Mouse (Mus musculus): ENCODE results near the gene Nhp2. TPM values are rescaled to one million over a fixed set of nuclear protein-coding genes. Genes with fewer than 3 reads are reported as not detected.
A peak's percentile ranks its signal among the peaks of the same experiment; 100 is the strongest.
"Not testable (repeated sequence)": the region's sequence is repeated elsewhere in the genome, so short reads cannot be mapped to it uniquely, and the experiment has no call there.

The Nhp2 gene
- polyA plus RNA-seq, 1 experiment from 2014 or later = 230 TPM

DNA sequence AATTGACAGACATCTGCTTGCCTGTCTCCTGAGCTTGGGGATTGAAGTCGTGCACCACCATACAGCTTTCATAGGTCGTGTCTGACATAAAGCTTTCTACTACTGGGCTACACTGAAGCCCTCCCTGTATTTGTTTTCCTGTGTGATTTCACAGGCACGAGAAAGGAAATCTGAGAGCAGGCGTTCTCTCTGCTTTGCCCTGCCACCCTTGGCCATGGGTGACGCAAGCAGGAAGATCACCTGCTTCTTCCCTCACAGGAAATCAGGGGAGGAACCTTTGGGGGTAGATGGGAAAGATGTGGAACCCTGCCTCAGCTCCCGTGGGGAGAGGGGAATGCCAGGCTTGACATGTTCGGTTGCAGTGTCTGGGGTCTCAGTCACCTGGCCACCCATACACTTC is 38.8 kb downstream of the Nhp2 start:
- peaks cover 19% of the 10 kb centered on the region for H3K4me1 ChIP-seq
- no peak for DNase-seq (ENCODE audit: low spot score)
- 67% methylated on average over 7 of the region's 7 CpGs for WGBS
- no peaks in the 10 kb centered on the region for H3K9me3 ChIP-seq (replicated peaks)
- H3K36me3 ChIP-seq = peaks cover 9% of the 10 kb centered on the region; the same call in 1 of the 2 replicates
- H3K27ac ChIP-seq = peak overlapping the region; percentile 17; the same call in 1 of the 2 replicates
- H3K4me3 ChIP-seq = no peak overlapping the region
- H3K27me3 ChIP-seq (ENCODE audit: low read depth, poor library complexity, severe bottlenecking) = no peaks in the 10 kb centered on the region

DNA sequence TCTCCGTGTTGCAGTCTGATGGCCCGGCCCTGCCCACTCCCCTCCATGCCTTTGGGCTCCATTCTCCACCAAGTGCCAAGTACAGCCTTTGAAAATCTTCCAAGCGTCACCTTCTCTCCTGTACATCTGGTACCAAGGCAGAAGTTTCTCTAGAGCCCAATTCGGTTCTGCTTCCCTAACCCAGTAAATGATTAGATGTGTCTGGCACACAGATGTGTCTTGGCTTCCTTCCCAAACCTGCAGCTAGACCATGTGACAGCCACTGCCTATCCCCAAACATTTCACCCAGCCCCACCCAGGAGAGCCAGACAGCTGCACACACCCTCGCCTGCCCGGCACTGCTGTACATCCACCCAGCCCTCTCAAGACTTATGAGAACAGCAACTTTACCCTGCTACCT is 39.2 kb downstream of the Nhp2 start:
- H3K4me3 ChIP-seq = no peak overlapping the region
- H3K27me3 ChIP-seq (ENCODE audit: low read depth, poor library complexity, severe bottlenecking) = no peaks in the 10 kb centered on the region
- WGBS = 73% methylated on average over 6 of the region's 6 CpGs
- H3K4me1 ChIP-seq = peaks cover 19% of the 10 kb centered on the region
- peak overlapping the region; percentile 17 for H3K27ac ChIP-seq
- DNase-seq (ENCODE audit: low spot score) = no peak
- peaks cover 9% of the 10 kb centered on the region; the same call in 1 of the 2 replicates for H3K36me3 ChIP-seq
- H3K9me3 ChIP-seq (replicated peaks) = no peaks in the 10 kb centered on the region

DNA sequence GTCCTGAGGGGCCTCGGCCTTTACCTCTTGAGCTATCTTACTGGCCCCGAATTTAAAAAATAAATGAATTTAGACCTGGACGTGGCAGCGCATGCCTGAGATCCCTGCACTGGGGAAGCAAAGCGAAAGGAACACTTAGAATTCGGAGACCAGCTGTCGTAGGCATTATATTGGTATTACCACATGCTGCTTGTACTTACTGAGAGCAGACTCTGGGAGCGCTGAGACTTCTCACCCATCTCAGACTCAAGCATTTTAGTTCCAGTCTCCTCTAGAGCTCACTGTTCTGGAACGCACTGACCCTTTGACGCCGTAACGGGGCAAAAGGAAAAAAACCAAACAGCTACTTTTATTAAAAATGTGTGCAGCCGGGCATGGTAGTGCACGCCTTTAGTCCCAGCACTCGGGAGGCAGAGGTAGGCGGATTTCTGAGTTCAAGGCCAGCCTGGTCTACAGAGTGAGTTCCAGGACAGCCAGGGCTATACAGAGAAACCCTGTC is 42.4 kb downstream of the Nhp2 start:
- WGBS = 88% methylated on average over 16 of the region's 16 CpGs
- H3K9me3 ChIP-seq (replicated peaks) = no peaks in the 10 kb centered on the region
- H3K27me3 ChIP-seq (ENCODE audit: low read depth, poor library complexity, severe bottlenecking) = no peaks in the 10 kb centered on the region
- no peak overlapping the region for H3K4me3 ChIP-seq
- H3K4me1 ChIP-seq = peaks cover 18% of the 10 kb centered on the region
- H3K36me3 ChIP-seq = peaks cover 3% of the 10 kb centered on the region; the same call in 1 of the 2 replicates
- H3K27ac ChIP-seq = no peak overlapping the region
- DNase-seq (ENCODE audit: low spot score) = no peak

- WGBS = 87% methylated on average over 7 of the region's 7 CpGs
- Histone ChIP-seq H3K27me3 (ENCODE audit: low read depth, poor library complexity, severe bottlenecking) (no peaks in the 10 kb centered on the region), H3K4me3 (no peak overlapping the region), H3K9me3 (replicated peaks) (no peaks in the 10 kb centered on the region), H3K4me1 (peaks cover 14% of the 10 kb centered on the region), H3K27ac (no peak overlapping the region), H3K36me3 (no peaks in the 10 kb centered on the region)
- DNase-seq (ENCODE audit: low spot score) = no peak
These were observed 43.1 kb downstream of the Nhp2 start for GRCm38 (mm10) chr11:51662632-51663031.

DNA sequence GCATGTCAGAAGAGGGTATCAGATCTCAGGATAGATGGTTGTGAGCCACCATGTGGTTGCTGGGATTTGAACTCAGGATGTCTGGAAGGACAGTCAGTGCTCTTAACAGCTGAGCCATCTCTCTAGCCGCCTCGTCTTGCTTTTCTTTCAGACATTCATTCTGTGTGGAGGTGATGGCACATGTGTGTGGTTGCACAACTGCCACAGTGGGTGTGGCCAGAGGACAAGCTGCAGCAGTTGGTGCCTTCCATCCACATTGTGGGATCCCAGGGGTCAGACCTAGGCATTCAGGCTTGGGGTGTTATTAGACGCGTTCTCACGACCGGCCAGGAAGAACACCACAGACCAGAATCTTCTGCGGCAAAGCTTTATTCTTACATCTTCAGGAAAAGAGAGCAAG is 45.2 kb downstream of the Nhp2 start:
- not testable (repeated sequence) for H3K27me3 ChIP-seq (ENCODE audit: low read depth, poor library complexity, severe bottlenecking); H3K4me1 ChIP-seq; H3K27ac ChIP-seq; DNase-seq (ENCODE audit: low spot score); H3K4me3 ChIP-seq; H3K36me3 ChIP-seq; H3K9me3 ChIP-seq (replicated peaks)
- 96% methylated on average over 7 of the region's 7 CpGs for WGBS

DNA sequence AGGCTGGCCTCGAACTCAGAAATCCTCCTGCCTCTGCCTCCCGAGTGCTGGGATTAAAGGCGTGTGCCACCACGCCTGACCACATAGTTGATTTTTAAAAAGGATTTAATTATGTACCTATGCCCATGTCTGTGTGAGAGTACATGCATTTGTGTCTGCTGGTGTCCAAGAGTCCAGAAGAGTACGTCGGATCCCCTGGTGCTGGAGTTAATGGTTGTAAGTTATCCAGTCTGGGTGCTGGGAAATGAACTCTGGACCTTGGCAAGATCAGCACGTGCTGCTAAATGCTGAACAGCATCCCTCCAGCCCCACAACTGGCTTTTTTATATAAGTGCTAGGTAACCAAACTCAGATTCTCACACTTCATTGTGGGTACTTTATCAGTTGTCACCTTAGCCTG is 51.3 kb downstream of the Nhp2 start:
- 96% methylated on average over 7 of the region's 7 CpGs for WGBS
- no peaks in the 10 kb centered on the region for H3K27me3 ChIP-seq (ENCODE audit: low read depth, poor library complexity, severe bottlenecking)
- H3K27ac ChIP-seq = no peak overlapping the region
- no peak overlapping the region for H3K4me3 ChIP-seq
- H3K36me3 ChIP-seq = no peaks in the 10 kb centered on the region
- no peak for DNase-seq (ENCODE audit: low spot score)
- H3K4me1 ChIP-seq = no peaks in the 10 kb centered on the region
- H3K9me3 ChIP-seq (replicated peaks) = no peaks in the 10 kb centered on the region

- WGBS = 77% methylated on average over 2 of the region's 2 CpGs
- no peak for DNase-seq (ENCODE audit: low spot score)
- no peaks in the 10 kb centered on the region for H3K27me3 ChIP-seq (ENCODE audit: low read depth, poor library complexity, severe bottlenecking)
These were observed 51.8 kb downstream of the Nhp2 start for GRCm38 (mm10) chr11:51671376-51671775.

DNA sequence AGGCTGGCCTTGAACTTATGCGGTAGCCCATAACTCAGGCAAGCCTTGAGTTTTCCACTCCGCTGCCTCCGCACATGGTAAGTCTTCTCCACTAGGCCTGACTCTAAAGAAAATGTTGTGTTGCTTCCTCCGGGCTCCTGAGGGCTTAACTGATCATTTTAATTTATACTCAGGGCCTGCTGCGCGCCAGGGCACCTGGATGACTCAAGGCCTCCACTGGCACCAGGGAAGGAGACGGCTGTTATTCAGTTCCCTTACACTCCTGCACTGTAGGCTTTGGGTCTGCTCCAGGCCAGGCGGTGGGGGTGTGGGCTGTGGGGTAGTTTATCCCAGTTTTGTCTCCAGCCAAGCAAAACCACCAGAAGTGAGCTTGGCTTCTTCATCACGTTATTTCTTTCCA is 53.8 kb downstream of the Nhp2 start:
- WGBS = 83% methylated on average over 9 of the region's 9 CpGs
- no peak for DNase-seq (ENCODE audit: low spot score)
- no peaks in the 10 kb centered on the region for H3K9me3 ChIP-seq (replicated peaks)
- H3K4me1 ChIP-seq = peaks cover 4% of the 10 kb centered on the region; the same call in 1 of the 2 replicates
- H3K4me3 ChIP-seq = no peak overlapping the region
- H3K27ac ChIP-seq = no peak overlapping the region
- no peaks in the 10 kb centered on the region for H3K27me3 ChIP-seq (ENCODE audit: low read depth, poor library complexity, severe bottlenecking)
- no peaks in the 10 kb centered on the region for H3K36me3 ChIP-seq

More at GRCm38 (mm10) chr11:51671376-51671775, 51.8 kb downstream of the Nhp2 start:
- Histone ChIP-seq H3K4me3 (no peak overlapping the region), H3K9me3 (replicated peaks) (no peaks in the 10 kb centered on the region), H3K36me3 (no peaks in the 10 kb centered on the region), H3K4me1 (no peaks in the 10 kb centered on the region), H3K27ac (no peak overlapping the region)

Other genes with a start within 250 kb of the Nhp2 start
- gene Phykpl, start 35.0 kb upstream of the Nhp2 start, polyA plus RNA-seq (2016; fragmentation: Nextera tagmentation; extraction: Ambion mirVana) = 15.6 and 16.1 TPM in 2 replicates
- 723 and 764 TPM in 2 replicates for gene Hnrnpab, start 12.9 kb upstream of the Nhp2 start, polyA plus RNA-seq (2016; fragmentation: Nextera tagmentation; extraction: Ambion mirVana)
- gene Rmnd5b, start 16.2 kb downstream of the Nhp2 start, polyA plus RNA-seq (2016; fragmentation: Nextera tagmentation; extraction: Ambion mirVana) = 37.1 and 42.1 TPM in 2 replicates
- gene N4bp3, start 31.1 kb downstream of the Nhp2 start, polyA plus RNA-seq (2016; fragmentation: Nextera tagmentation; extraction: Ambion mirVana) = 27.9 and 34.3 TPM in 2 replicates
- gene D930048N14Rik, start 31.2 kb downstream of the Nhp2 start, polyA plus RNA-seq (2016; fragmentation: Nextera tagmentation; extraction: Ambion mirVana) = 3.2 and 4.1 TPM in 2 replicates
- 73.4 and 80.2 TPM in 2 replicates for gene 0610009B22Rik, start 69.1 kb downstream of the Nhp2 start, polyA plus RNA-seq (2016; fragmentation: Nextera tagmentation; extraction: Ambion mirVana)
- 10.4 and 13.4 TPM in 2 replicates for gene Sec24a, start 143.9 kb downstream of the Nhp2 start, polyA plus RNA-seq (2016; fragmentation: Nextera tagmentation; extraction: Ambion mirVana)
- gene Sar1b, start 144.0 kb downstream of the Nhp2 start, polyA plus RNA-seq (2016; fragmentation: Nextera tagmentation; extraction: Ambion mirVana) = 96.8 and 106 TPM in 2 replicates
- gene Jade2, start 237.9 kb downstream of the Nhp2 start, polyA plus RNA-seq (2016; fragmentation: Nextera tagmentation; extraction: Ambion mirVana) = 0.69 and 0.78 TPM in 2 replicates